Mouse (Mus musculus) c-Kit-positive CD71-positive TER-119-negative erythroid progenitor cells, embryonic 14.5 days (primary cell): ENCODE data around the gene Tnfaip2.

Source experiments
- DNase-seq: peaks from one replicate; pipeline ENCODE4 v3.0.0-alpha.2; 2013; ENCODE audit warnings: low read depth

Tnfaip2 gene

DNA sequence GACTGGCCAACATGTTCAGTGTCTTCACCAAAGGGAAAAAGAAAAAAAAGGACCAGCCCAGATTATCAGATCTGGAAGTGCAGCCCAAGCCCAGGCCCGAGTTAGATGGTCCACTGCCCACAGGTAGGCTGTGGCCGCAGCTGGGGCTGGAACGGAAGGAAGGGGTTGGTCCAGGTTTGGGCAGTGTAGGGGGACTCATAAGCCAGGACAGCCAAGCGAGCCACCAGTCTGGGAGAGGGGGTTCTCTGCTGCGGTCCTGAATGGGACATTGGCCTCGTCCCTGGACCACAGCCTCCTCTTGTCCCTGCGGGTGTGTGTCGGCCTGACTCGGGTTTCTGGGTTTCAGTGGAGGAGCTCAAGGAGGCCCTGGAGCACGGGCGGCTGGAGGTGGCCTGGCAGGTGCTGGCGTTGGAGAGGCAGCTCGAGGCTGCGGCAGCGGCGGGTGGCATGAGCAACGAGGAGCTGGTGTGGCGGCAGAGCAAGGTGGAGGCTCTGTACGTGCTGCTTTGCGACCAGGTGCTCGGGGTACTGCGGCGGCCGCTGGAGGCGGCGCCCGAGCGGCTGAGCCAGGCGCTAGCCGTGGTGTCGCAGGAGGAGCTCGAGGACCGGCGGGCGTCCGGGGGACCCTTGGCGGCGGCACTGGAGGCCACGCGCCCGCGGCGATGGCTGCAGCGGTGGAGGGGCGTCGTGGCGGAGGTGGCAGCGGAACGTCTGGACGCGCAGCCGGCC lies 3.1 kb downstream of the Tnfaip2 start:
- DNase-seq, result no peak

DNA sequence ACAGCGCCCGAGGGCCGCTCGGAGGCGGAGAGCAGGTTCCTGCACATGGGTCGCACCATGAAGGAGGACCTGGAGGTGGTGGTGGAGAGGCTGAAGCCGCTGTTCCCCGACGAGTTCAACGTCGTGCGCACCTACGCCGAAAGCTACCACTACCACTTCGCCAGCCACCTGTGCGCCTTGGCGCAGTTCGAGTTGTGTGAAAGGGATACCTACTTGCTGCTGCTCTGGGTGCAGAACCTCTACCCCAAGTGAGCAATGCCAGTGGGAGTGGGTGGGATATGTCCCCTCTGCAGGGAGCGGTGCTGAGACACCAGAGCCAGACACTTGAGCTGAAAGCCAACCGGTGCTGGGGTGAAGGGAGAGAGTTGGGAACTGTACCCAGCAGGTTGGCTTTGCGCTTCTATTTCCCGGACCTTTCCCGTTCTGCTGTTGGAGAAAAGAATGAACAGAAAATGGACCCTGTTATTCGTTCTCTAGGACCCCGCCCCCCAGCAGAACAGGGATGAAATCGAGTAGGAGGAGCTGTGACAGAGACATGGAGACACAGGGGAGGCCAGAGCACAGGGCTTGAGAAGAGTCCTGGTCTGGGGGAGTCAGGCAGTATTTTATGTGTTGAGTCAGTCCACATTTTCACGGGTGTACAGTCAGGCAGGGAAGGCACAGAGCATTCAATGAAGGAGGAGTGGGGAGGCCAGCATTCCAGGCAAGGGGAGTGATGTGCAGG lies 3.8 kb downstream of the Tnfaip2 start:
- DNase-seq, result no peak

DNA sequence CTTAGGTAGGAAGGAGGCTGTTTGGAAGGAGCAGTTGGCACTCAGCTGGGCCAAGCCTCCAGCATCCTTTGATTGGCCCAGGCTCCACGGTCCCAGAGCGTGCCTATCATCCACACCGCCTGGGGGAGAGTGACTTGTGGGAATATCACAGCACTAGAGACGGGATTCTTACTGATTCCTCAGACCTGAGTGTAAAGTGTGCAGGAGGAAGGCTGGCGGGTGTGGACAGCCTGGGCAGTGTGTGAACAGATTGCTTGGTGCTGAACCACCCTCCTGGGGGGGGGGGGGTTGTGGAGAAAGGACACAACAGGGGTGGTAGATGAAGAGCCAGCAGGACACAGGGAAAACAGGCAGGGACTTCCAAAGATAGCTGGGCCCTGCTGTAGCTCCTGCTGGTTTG lies 4.5 kb downstream of the Tnfaip2 start:
- no peak for DNase-seq

DNA sequence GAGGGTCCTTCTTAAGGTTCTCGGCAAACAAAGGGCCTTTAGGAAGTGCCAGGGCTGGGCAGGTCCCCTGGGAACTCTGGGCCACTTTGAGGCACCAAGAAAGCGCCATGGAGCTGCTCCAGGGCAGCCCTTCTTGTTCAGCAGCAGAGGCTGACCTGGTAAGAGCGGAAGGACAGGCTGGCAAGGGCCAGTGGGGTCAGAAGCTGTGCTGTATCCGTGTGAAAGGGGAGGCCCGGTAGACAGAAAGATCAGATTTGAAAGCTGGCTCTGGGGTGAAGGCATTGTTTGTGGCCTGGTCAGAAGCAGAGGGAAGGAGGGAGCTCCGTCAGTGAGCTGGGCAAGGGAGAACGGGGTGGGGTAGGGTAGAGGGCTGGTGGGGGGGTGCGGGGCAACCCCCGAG lies 5.1 kb downstream of the Tnfaip2 start:
- no peak for DNase-seq

DNA sequence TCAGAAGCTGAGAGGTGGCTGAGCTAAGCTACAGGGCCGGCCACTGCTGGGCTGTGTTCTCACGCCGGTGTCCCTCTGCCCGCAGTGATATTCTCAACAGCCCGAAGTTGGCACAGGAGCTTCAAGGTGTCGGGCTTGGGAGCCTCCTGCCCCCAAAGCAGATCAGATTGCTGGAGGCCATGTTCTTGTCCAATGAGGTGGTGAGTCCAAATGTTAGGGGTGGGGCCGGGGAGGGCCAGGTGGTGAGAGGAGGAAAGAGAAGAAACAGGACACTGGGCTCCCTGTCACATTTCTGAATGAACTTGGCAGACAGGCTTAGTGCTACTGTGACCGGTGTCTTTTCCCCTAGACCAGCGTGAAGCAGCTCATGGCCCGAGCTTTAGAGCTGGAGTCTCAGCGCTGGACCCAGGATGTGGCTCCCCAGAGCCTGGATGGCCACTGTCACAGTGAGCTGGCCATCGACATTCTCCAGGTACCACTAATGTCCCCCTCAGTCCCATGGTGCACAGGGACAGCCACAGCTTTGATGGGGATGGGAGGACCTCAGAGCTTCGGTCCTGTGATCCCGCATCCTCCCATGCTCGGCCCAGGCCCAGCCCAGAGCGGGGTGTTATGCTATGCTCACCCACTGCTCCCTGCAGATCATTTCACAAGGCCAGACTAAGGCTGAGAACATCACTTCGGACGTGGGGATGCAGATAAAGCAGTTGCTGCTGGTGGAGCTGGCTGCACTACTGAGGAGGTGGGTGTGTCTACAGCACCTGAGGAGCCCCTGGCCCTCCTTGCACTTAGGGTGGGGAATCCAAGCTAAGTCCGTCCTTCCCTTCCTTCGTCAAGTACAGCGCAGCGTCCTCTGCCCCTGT lies 5.9 kb downstream of the Tnfaip2 start:
- DNase-seq, result no peak

DNA sequence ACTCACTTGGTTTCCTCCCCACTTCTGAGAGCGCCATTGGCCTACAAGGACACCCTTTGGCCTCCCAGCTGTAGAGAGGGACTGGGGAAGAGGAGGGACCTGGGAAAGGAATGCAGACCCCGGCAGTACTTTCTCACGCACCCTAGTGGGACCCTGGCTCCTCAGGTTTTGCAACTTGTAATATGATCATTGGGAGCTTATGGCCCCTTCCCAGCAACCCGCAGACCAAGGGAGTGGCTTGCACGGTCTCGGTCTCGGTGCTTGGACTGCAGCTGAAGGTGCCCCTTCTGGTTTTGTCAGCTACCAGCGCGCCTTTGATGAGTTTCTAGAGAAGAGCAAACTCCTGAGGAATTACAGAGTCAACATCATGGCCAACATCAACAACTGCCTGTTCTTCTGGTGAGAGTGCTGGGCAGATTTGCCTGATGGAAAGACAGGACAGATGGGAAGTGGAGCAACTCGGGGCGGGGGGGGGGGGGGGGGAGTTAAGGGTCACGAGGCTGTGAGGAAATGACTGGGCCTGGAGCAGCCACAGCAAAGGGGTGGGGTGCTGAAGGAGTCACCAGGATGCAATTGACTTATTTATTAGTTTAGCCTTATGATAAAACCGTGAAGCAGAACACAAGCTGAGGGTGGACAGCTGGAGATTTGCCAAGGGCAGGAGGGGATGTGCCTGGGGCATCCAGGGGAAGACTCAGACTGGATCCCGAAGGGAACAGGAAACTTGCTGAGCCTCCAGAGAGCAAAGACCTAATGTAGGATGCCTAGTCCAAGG lies 6.8 kb downstream of the Tnfaip2 start:
- DNase-seq, result no peak

DNA sequence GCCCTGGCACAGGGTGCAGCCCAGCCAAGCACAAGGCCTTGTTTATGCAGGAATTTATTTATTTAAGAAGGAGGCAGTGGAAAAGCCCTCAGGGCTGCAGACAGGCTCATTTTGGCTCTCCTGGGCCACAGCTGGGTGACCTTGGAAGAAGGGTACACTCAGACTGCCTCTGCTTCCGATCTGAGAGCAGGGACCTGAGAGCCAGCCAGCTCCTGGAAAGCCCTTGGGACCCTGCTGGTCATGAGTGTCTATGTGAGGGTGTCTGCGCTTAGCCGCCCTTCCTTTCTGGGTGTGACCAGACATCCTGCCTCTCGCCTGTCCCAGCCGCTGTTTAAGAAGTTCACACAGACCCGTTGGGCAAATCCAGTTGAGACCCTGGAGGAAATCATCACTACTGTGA lies 8.1 kb downstream of the Tnfaip2 start:
- no peak for DNase-seq

DNA sequence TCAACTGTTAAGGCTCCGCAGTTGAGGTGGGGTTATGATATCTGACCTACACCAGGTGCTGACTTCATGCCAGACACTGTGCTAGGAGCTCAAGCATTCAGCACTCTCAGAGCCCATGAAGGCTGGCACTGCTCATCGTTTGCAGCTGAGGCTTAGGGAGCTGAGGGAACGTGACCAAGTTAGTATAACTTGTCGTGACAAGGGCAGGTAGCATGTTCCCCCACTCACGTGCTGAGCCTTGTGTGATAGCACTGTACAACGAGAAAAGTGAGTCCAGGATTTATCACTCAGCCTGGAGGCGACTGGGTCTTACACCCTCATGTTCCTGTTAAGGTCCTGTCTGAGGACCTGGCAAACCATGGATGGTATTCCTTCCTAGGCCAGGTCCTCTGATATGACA lies 9.3 kb downstream of the Tnfaip2 start:
- no peak for DNase-seq

DNA sequence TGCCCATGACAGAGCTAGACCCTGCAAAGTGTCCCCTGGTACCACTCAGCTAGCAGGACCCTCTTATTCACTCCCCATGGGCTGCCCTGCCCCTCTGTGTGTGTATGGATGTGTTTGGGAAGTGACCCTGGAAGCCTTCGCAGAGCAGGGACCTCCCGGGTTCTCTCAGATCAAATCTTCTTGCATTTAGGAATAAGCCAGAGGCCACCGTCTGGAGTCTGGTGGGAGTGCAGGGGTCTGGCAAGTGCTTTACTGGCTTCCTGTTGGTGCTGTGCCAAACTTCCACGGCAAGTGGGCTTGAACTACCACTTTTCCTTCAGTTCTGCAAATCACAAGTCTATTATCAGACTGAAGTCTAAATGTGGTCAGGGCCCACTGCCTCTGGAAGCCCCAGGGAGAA lies 11.8 kb downstream of the Tnfaip2 start:
- DNase-seq, result no peak

DNA sequence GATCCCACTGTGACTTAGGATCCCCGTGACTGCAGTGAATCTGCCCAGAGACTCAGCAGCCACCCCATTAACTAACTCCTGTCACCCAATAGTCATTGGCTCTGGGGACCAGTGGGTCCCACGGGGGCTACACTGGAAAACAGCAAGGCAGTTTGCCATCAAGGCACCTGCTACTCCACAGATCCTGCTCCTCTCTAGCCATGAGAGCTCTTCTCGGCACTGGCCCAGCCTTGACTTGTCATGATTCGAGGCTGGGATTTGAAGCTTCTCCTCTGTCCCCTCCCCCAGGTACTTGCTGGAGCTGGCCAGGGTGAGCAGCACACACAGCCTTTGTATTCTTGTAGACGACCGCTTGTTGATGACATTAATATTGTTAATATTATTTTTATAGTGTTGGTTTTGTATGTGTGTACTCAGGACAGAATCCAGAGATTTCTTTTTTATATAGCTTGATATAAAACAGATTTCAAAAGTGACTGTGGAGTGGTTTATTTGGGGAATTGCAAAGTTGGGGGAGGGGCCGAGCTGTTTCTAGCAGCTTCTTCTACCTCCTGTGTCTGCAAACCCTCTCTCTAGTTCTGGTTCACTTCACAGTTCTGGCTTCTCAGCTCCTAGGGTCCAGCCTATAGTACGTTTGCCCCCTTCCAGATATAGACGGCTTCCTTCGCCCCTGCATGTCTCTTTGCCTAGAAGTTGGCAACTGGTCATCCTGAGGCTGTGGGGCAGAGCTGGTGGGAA lies 12.4 kb downstream of the Tnfaip2 start:
- DNase-seq, result no peak

DNA sequence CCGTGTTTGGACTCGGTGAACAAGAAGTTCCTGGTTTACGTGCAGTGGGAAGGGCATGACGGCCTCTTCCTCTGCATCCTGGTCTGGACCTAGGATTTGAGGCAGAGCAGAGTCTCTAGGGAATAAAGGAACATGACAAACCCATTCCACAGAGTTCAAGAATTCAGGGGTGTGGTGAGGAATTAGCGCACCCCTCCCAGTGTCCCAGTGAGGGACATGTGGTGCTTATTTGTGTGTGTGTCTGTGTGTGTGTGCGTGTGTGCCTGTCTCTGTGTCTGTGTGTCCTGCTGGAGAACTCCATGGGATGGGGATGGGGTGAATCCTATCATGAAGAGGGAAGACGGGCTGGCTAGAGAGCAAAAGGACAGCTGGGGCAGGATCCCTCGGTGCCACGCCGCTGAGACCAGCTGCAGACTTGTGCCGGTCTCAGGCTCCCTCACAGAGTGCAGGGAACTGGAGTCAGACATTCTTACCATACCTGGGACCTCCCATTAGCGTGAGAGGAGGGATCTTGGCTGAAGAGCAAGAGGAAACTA lies 13.1 kb downstream of the Tnfaip2 start:
- no peak for DNase-seq

DNA sequence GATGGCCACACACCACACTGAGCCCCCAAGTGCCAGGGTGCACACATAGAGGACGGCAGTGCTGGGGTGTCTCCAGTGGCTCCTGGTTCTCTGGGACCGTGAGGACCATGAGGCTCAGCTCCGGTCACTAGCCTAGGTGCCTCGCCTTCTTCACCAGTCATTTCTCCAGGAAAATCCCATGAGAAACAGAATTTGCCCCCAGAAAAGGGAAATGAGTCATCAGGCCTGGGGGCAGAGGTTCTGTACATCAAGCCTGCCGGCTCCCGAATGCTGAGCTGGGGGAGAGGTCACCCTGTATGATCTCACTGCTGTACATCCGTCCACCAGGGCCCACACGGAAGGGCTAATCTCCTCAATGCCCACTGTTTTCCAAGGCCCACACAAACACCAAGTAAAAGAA lies 13.6 kb downstream of the Tnfaip2 start:
- no peak for DNase-seq

DNA sequence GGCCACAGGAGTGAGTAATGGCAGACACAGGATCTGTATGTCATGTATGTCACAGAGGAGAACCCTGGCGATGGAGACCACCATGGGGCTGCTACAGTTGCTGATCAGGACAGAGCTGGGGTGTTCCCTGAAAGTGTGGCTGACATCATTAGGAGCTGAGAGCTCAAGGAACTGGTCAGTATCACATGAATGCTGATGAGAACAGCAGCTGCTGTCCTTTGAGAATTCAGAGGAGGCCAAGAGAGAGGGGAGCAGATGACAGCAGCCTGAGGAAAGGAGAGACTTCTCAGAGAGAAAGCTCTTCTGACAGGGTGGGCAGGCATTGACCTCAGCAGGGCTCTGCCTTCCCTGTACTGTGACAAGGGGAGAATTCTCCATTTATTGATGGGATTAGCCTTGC lies 15.5 kb downstream of the Tnfaip2 start:
- DNase-seq, result no peak

DNA sequence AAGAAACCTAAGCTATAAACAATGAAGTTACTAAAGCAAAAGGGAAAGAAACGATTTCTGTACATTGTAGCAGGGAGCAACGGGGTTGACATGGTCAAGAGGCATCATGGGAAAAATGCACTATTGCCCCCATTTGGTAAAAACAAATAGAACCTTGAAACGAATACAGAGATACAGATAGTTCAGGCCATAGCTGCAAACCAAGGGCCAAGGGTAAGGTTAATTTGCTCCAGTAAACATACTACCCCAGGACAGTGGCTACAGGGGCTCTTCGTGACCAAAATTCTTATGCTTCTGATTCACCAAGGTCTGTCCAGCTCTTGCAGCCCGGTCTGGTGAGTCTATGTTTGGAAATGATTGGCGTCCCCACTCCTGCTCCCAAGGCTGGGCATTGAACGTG lies 21.3 kb downstream of the Tnfaip2 start:
- DNase-seq, result no peak

DNA sequence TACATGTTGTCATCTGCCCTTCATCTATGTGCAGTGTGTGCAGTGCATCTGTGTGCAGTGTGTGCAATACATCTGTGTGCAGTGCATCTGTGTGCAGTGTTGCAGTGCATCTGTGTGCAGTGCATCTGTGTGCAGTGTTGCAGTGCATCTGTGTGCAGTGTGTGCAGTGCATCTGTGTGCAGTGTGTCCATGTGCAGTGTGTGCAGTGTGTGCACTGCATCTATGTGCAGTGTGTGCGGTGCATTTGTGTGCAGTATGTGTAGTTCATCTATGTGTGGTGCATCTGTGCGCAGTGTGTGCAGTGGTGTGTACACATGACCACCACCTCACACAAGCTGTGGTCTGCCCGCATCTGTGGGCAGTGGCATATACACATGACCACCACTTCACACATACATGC lies 24.1 kb downstream of the Tnfaip2 start:
- DNase-seq, result no peak

DNA sequence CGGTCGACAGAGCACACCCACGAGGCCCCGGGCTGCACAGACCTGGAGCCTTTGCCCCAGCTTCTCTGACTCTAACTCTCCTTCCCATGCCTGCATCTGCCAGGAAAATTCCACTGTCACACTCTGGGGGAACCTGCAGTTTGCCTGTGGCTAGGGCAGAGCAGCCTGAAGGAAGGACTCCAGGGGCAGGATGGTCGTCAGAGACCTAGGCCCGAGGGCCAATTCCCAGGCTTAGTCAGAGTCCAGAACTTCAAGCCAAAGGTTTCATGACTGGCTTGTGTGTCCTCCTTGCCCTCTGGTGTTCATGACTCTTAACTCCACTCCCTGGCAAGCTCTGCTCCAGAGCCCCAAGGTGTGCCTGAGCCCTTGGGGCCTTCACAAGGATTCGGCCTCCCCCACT lies 25.9 kb downstream of the Tnfaip2 start:
- DNase-seq, result no peak

DNA sequence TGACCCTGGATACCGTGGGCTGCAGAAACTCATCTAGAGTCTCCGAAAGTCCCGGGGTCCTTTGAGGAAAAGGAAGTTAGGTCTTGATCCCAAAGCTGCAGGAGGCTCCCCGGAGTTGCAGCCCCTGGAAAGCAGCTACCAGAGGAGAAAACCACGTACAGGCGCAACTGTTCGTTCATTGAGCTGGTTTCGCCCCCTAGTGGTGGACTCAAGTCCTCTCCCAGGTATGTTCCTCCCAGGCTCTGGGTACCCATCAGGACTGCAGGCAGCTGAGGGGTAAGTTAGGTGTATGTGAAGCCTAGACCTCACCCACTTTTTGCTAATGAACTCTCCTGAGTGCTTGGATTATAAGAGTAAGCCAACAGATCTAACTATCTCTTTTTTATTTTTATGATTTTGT lies 27.2 kb downstream of the Tnfaip2 start:
- peak; percentile 65 for DNase-seq

DNA sequence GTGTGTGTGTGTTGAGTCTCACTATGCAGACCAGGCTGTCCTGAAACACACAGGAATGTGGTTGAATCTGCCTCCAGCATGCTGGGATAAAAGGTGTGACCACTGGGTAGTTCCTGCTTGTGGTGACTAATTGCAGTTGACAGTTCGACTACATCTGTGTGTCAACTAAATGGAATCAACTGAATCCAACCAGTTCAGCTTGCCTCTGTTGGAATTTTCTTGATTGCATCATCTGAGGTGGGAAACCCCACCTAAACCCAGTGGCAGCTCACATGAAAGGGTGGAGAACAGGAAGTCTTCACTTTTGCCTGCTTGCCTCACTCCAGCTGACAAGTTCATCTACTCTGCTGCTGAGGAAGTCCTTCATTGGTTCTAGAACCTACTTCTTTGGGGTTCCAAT lies 28.9 kb downstream of the Tnfaip2 start:
- no peak for DNase-seq

DNA sequence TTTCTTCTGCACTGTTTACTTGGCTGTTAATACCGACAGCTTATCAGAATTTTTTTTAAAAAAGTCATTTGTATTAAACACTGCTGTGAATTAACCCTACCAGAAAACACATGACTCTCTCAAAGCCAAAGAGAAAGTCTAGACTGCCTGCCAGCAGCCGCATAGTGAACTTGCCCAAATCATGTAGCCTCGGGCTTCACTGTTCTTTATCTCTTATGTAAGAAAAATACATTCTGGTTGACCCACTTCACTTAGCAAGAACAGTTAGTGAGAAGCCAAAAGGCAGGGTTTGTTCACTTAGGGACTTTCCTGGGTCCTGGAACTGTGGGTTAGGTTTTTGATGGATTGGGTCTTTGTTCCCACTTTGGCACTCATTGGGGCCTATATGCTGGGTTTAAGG lies 29.5 kb downstream of the Tnfaip2 start:
- no peak for DNase-seq

DNA sequence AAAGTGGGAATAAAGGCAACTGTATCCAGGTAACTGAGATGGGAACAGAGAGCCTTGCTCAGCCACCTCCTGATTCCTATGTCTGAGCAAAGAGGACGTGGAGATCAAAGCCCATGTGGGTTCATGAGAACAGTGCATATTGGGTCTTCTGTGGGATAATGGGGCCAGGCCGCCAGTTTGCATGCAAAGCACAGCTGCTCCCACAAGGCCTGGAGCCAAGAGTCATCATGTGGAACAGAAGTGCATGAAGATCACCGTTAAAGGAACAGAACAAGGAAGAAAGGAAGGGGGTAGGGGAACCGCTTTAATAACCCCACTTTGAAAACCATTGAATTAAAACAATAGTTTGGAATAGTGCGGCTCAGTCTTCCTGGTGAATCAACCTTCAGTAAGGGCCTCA lies 30.6 kb downstream of the Tnfaip2 start:
- no peak for DNase-seq

DNA sequence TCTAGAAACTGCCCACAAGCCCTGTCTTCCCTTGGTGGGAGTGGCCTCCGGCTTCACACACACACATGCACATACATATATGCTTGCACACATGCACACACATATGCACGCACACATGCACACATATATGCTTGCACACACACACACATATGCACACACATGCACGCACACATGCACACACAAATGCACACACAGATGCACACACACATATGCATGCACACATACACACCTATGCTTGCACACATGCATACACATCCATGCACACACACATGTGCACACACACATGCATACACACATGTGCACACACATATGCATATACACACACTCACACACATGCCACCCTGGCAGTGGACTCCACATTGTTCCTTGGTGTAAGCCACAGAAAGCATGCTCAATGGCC lies 32.1 kb downstream of the Tnfaip2 start:
- DNase-seq, result no peak
